In genomic region chr9:116489787-116490186, GRCm38 (mm10) we compare ENCODE assay signal across 8 mouse cellular contexts.
DNase-seq lines count a peak whose midpoint lies in the region; TF ChIP-seq lines count a peak whose summit lies in the region.

No protein-coding gene starts in this region.

- no peak overlapping the region for H3K27ac ChIP-seq in left cerebral cortex, adult 2 months

- peak; percentile 19 for DNase-seq in adrenal gland, adult 2 months
- no peak for DNase-seq in adrenal gland, adult 8-10 months
- DNase-seq in left cerebral cortex, adult 2 months (ENCODE audit: extremely low spot score in 1 of 2, low spot score in 2 of 2), result peak in 1 of 2 experiments; percentile 36
- DNase-seq in left cerebral cortex, adult 11 months (ENCODE audit: low spot score), result no peak
- DNase-seq in brain, embryonic 14.5 days (ENCODE audit: low read depth), result peak; percentile 42
- peak; percentile 13 to 63 for DNase-seq in kidney, postnatal 36 days
- DNase-seq in retina, embryonic 14.5 days (ENCODE audit: low spot score), result peak; percentile 29
- no peak for DNase-seq in urinary bladder, postnatal 25 days (ENCODE audit: low spot score)

- intact Hi-C loops in left cerebral cortex, adult 2 months (cut with DNase I), result no loop called here

- no peak overlapping the region for H3K4me3 ChIP-seq in left cerebral cortex, adult 2 months

- TF ChIP-seq CTCF in left cerebral cortex, adult 2 months (IDR thresholded peaks at IDR 0.05), result peak; percentile 58
- TF ChIP-seq CTCF in brain, embryonic 14.5 days (IDR thresholded peaks at IDR 0.05; ENCODE audit: borderline replicate concordance, extremely low read depth, insufficient read depth, insufficient read length), result peak; percentile 46; the same call in 1 of the 2 replicates

- no peak for TF ChIP-seq POLR2A in brain, embryonic 14.5 days (IDR thresholded peaks at IDR 0.05; ENCODE audit: borderline replicate concordance, extremely low read depth, insufficient read depth, insufficient read length, poor library complexity, severe bottlenecking)

Comparison
In these comparisons a context has a peak if more than half of its experiments do, and no peak if none do; other contexts are left out.
1. DNase-seq: peak in adrenal gland, adult 2 months (single experiment), brain, embryonic 14.5 days (single experiment), kidney, postnatal 36 days (2 of 2) and retina, embryonic 14.5 days (single experiment); none in adrenal gland, adult 8-10 months (single experiment), left cerebral cortex, adult 11 months (single experiment) and urinary bladder, postnatal 25 days (single experiment).